Mouse (Mus musculus) hindbrain, postnatal 0 days (tissue): ENCODE measurements at regions not wholly inside any gene's neighbourhood (a gene's known extent, or its start where the extent isn't known, plus 50 kb on each side); places are given as distances from the start of the nearest gene placed in this dataset.
A peak's percentile ranks its signal among the peaks of the same experiment; 100 is the strongest.

Experiments used
- ATAC-seq: fragments of 200-750 bp; cut with Nextera tagmentation; 2 replicates; pipeline ENCODE4 v1.8.0; 2017; ENCODE audit warnings: mild to moderate bottlenecking, moderate TSS enrichment, moderate library complexity
- DNase-seq: peaks from one replicate; pipeline ENCODE4 v3.0.0-alpha.2; 2015; ENCODE audit warnings: low spot score
- H3K27ac ChIP-seq: fragments of 300-500 bp; sonication (generic); 2 replicates; pipeline ENCODE4 v1.5.1; 2014; ENCODE audit warnings: mild to moderate bottlenecking
- H3K27me3 ChIP-seq: fragments of 300-500 bp; sonication (generic); 2 replicates; pipeline ENCODE4 v1.6.1; 2014; ENCODE audit warnings: low read length, mixed read lengths; ENCODE audit not compliant: insufficient read depth
- H3K36me3 ChIP-seq: fragments of 300-500 bp; sonication (generic); 2 replicates; pipeline ENCODE4 v1.6.1; 2014; ENCODE audit warnings: low read length, mixed read lengths; ENCODE audit not compliant: insufficient read depth
- H3K4me1 ChIP-seq: fragments of 300-500 bp; sonication (generic); 2 replicates; pipeline ENCODE4 v1.6.1; 2014; ENCODE audit warnings: antibody characterized with exemption, low read length, mixed read lengths; ENCODE audit not compliant: insufficient read depth
- H3K4me2 ChIP-seq: fragments of 300-500 bp; sonication (generic); 2 replicates; pipeline ENCODE4 v1.6.1; 2014; ENCODE audit warnings: low read depth, mild to moderate bottlenecking, low read length, moderate library complexity, mixed read lengths
- H3K4me3 ChIP-seq: fragments of 300-500 bp; sonication (generic); 2 replicates; pipeline ENCODE4 v1.5.1; 2014; ENCODE audit warnings: low read length
- H3K9ac ChIP-seq: fragments of 300-500 bp; sonication (generic); replicated peaks from 2 replicates; pipeline ENCODE4 v1.6.1; 2014; ENCODE audit warnings: mild to moderate bottlenecking, low read length, moderate library complexity, mixed read lengths
- H3K9me3 ChIP-seq: fragments of 300-500 bp; sonication (generic); 2 replicates; pipeline ENCODE4 v1.6.1; 2016; ENCODE audit warnings: low read length, mixed read lengths
- CTCF ChIP-seq: IDR thresholded peaks from 2 replicates; pipeline ENCODE4 v1.5.1; 2016; ENCODE audit warnings: antibody characterized with exemption, control low read depth, low read depth
- WGBS: fragments of 180-500 bp; shearing (Covaris S2); extraction: QIAGEN DNeasy Blood & Tissue Kit; methylation state at CpG from one replicate; pipeline ENCODE4 v1.1.7; 2014; 5-methylcytosine and 5-hydroxymethylcytosine counted together

DNA sequence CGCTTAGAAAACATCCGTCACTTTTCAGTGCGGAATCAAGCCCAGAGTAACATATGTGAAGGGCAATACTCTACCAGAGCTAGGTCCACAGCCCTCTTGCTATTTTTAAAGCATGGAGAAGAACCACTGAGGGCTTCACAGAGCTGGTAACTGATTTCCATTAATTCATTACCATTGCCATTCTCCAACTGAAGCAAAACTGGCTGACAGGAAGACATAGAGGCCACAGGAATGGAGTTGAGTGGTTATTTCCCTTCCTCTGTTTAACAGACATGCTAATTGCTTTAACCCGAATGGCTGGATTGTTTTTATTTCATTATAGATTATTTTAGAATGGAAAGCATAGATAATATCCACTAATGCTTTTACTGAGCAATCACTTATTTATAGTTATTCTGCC is 120.4 kb upstream of the Rxylt1 start:
- Histone ChIP-seq H3K27ac (no peak overlapping the region), H3K27me3 (no peaks in the 10 kb centered on the region), H3K36me3 (no peaks in the 10 kb centered on the region), H3K4me1 (no peaks in the 10 kb centered on the region), H3K4me2 (no peak overlapping the region), H3K9ac (no peak overlapping the region), H3K9me3 (no peaks in the 10 kb centered on the region), H3K4me3 (no peak overlapping the region)
- TF ChIP-seq CTCF: no peak
- 79% methylated on average over 4 of the region's 4 CpGs for WGBS
- ATAC-seq (no peak), DNase-seq (no peak)

DNA sequence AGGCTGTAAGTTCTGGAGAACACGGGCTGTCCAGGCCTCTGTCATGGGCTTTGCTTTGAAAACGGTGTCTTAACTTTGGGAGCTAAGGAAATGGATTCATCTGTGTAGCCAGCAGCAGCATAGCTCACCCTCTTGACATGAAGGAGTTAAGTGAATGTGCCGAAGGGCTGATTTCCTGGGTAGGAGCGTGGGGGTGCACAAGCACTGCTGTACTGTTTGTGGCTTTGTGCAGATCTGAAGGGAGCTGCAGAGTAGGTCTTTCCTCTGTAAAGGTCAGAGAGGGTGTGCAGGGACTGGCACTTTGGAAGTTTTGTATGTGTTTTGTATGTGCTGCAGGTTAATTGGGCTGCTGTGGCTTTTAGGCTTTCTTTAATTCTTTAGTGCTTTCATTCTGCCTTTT is 102.6 kb upstream of the Rxylt1 start:
- Histone ChIP-seq H3K9me3 (no peaks in the 10 kb centered on the region), H3K4me3 (no peak overlapping the region), H3K4me1 (no peaks in the 10 kb centered on the region), H3K27ac (no peak overlapping the region), H3K36me3 (no peaks in the 10 kb centered on the region), H3K27me3 (no peaks in the 10 kb centered on the region), H3K4me2 (no peak overlapping the region), H3K9ac (no peak overlapping the region)
- DNase-seq: no peak
- TF ChIP-seq CTCF: no peak
- no peak for ATAC-seq
- 48% methylated on average over 4 of the region's 4 CpGs for WGBS

DNA sequence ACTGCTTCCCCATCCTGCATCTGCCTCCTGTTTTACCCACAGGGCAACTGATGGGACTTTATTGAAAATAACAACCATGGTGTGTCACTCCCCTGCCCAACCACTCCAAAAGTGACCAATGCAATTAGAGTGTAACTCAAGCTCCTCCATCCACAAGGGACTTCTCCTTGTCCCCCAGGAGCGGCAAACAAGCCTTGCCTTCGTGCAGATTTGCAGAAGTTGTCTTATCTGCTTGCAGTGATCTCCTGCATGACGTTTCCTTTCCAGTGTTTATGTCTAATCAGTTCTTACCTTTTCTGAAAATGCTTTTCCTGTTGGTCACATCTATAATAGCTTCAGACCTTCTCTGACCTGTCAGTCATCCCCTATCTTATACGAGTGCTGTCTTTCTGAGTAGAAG is 100.5 kb upstream of the Rxylt1 start:
- Histone ChIP-seq H3K27ac (no peak overlapping the region), H3K27me3 (no peaks in the 10 kb centered on the region), H3K4me1 (no peaks in the 10 kb centered on the region), H3K36me3 (no peaks in the 10 kb centered on the region), H3K4me2 (no peak overlapping the region), H3K4me3 (no peak overlapping the region), H3K9ac (no peak overlapping the region), H3K9me3 (no peaks in the 10 kb centered on the region)
- TF ChIP-seq CTCF: no peak
- 90% methylated on average over 4 of the region's 4 CpGs for WGBS
- no peak for ATAC-seq
- DNase-seq: no peak

DNA sequence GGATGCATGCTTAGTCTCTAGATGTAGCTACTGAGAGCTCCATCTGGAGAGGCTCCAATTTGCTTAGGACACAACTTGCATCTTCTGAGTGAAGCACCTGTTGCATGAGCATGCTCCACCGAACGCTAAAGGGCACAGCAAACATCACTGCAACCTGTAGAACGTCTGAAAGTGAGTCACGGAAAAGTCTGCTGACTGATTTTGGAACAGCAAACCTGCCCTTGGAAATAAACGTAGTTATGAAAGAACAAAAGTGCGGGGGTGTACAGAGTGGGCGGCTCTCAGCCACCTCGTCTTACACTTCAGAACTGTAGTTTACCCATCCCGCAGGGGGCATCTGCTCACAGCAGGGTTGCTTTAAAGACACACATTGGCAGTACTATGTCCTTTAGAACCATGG is 97.0 kb upstream of the Rxylt1 start:
- 88% methylated on average over 9 of the region's 9 CpGs for WGBS
- Histone ChIP-seq H3K27me3 (no peaks in the 10 kb centered on the region), H3K9me3 (no peaks in the 10 kb centered on the region)

DNA sequence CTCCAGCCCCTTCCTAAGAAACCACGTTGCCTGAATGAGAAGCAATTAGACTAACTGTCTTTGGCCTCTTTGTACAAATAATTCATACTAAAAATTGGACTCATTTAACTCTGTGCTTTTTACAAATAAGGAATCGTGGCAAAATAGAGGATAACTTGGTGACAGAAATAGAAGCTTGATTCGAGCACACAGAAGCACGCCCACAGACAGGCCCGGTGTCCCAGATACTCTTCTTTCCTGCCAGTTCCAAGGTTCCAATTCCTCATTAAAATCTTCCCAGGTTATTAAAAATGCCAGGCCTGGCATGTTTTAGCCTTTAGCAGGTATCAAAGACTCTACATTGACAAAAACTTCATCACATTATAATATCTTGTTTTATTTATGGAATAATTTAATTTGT is 96.2 kb upstream of the Rxylt1 start:
- no peaks in the 10 kb centered on the region for H3K9me3 ChIP-seq
- no peaks in the 10 kb centered on the region for H3K36me3 ChIP-seq
- no peaks in the 10 kb centered on the region for H3K4me1 ChIP-seq
- no peak overlapping the region for H3K9ac ChIP-seq
- no peak for DNase-seq
- no peak overlapping the region for H3K4me2 ChIP-seq
- H3K4me3 ChIP-seq: no peak overlapping the region
- TF ChIP-seq CTCF: no peak
- ATAC-seq: no peak
- H3K27ac ChIP-seq: no peak overlapping the region
- WGBS: 79% methylated on average over 5 of the region's 5 CpGs
- no peaks in the 10 kb centered on the region for H3K27me3 ChIP-seq

More for the DNA sequence above, 97.0 kb upstream of the Rxylt1 start:
- no peak for TF ChIP-seq CTCF
- DNase-seq: no peak
- H3K4me2 ChIP-seq: no peak overlapping the region
- H3K36me3 ChIP-seq: no peaks in the 10 kb centered on the region
- no peak overlapping the region for H3K9ac ChIP-seq
- H3K4me1 ChIP-seq: no peaks in the 10 kb centered on the region
- H3K27ac ChIP-seq: no peak overlapping the region
- ATAC-seq: no peak
- no peak overlapping the region for H3K4me3 ChIP-seq

DNA sequence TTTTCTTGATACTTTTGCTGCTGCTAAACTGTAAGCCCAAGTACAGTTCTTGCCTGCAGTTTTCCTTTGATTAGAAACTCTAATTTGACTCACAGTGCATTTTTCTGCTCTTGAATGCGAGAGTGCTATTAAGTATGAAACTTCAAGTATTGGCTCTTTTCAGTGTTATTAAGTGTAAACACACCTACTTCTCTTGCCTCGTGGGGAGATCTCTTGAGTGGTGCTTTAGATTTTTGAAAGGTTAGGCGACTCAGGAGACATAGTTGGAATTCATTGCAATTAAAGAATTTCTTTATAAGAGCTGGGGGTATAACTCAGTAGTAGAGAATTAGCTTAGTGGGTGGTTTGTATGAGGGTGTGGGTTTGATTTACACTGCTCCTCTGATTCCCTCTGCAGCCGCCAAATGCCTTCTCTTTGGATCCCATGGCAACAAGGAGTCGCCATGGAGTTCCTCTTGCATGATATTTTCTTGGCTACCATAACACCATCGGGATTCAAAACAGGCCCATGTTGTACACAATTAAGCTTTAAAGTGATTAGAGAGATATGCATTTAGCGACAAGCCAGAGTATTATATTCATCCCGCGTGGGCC is 88.1 kb upstream of the Rxylt1 start:
- no peaks in the 10 kb centered on the region for H3K9me3 ChIP-seq
- H3K36me3 ChIP-seq: no peaks in the 10 kb centered on the region
- no peaks in the 10 kb centered on the region for H3K4me1 ChIP-seq
- peak; percentile 5 for DNase-seq
- no peak overlapping the region for H3K27ac ChIP-seq
- H3K4me2 ChIP-seq: no peak overlapping the region
- no peak for TF ChIP-seq CTCF
- no peaks in the 10 kb centered on the region for H3K27me3 ChIP-seq
- 47% methylated on average over 9 of the region's 9 CpGs for WGBS
- H3K4me3 ChIP-seq: no peak overlapping the region
- 0 out of 2 replicates have a peak, but pooled peaks have one; percentile 21 for ATAC-seq
- no peak overlapping the region for H3K9ac ChIP-seq

DNA sequence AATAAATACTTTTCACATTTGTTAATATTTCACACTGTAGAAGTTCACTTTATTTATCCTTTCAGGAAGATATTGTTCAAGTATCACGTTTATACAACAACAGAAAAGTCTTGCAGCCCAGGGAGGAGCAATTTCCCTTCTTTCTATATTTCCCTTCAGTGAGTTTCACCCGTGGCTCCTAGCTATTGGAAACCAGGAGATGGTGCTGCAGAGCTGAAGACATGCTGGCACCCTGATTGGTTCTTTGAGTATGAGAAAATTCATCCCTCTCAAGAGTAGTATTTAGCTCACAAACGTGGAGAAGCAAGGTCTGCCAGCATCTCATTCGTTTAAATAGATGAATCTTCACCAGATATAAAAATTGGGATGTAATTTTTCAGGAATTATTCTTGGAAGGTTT is 85.9 kb upstream of the Rxylt1 start:
- Histone ChIP-seq H3K36me3 (no peaks in the 10 kb centered on the region), H3K4me3 (no peak overlapping the region), H3K9me3 (no peaks in the 10 kb centered on the region), H3K9ac (no peak overlapping the region), H3K27ac (no peak overlapping the region), H3K4me1 (no peaks in the 10 kb centered on the region), H3K4me2 (no peak overlapping the region), H3K27me3 (no peaks in the 10 kb centered on the region)
- TF ChIP-seq CTCF: peak; percentile 72
- DNase-seq (peak; percentile 75), ATAC-seq (no peak)
- WGBS: 25% methylated on average over 4 of the region's 4 CpGs
